Mouse (Mus musculus) spleen, adult 2 months (tissue): Measurements from ENCODE around the gene Kcnj11. TPM values are rescaled to one million over a fixed set of nuclear protein-coding genes. Genes with fewer than 3 reads are reported as not detected.

Source experiments
- DNase-seq, 2 experiments: peaks; one replicate each; pipeline versions ENCODE4 v3.0.0 to v3.0.0-alpha.2; 2012 to 2021; ENCODE audit warnings: low spot score in 2 of 2, low read depth in 1 of 2
- H3K27ac ChIP-seq: fragments of 200-500 bp; 2 replicates; pipeline ENCODE4 v1.5.1; 2012; ENCODE audit warnings: low read length, inconsistent platforms; ENCODE audit not compliant: insufficient read depth
- H3K27me3 ChIP-seq: fragments of 200-500 bp; 2 replicates; pipeline ENCODE4 v1.6.1; 2012; ENCODE audit warnings: mild to moderate bottlenecking, moderate library complexity, low read length, inconsistent platforms; ENCODE audit not compliant: control insufficient read depth, insufficient read depth
- H3K36me3 ChIP-seq: fragments of 200-500 bp; 2 replicates; pipeline ENCODE4 v1.6.1; 2012; ENCODE audit warnings: mild to moderate bottlenecking, low read length, inconsistent platforms; ENCODE audit not compliant: control insufficient read depth, insufficient read depth
- H3K4me1 ChIP-seq: fragments of 200-500 bp; 2 replicates; pipeline ENCODE4 v1.6.1; 2011; ENCODE audit warnings: inconsistent platforms; ENCODE audit not compliant: control insufficient read depth, insufficient read depth, insufficient read length
- H3K4me3 ChIP-seq: fragments of 200-500 bp; 2 replicates; pipeline ENCODE4 v1.5.1; 2011; ENCODE audit warnings: mild to moderate bottlenecking, inconsistent platforms; ENCODE audit not compliant: insufficient read depth, insufficient read length; ENCODE audit errors: extremely low read depth
- CTCF ChIP-seq: fragments of 200-500 bp; IDR thresholded peaks from 2 replicates; pipeline ENCODE4 v1.5.1; 2011; ENCODE audit warnings: mild to moderate bottlenecking, inconsistent platforms; ENCODE audit not compliant: insufficient read depth, insufficient read length, insufficient replicate concordance; ENCODE audit errors: extremely low read depth
- POLR2A ChIP-seq: fragments of 200-500 bp; IDR thresholded peaks from 2 replicates; pipeline ENCODE4 v1.6.1; 2011; ENCODE audit warnings: low read depth, low read length, inconsistent platforms
- WGBS: fragments of 180-500 bp; shearing (Covaris S2); methylation state at CpG from one replicate; pipeline ENCODE4 v1.1.7; 2018; 5-methylcytosine and 5-hydroxymethylcytosine counted together
- polyA plus RNA-seq: library from polyadenylated mRNA; depleted of rRNA; stranded (reverse); fragments of >200 nt; gene quantifications from 2 replicates; pipeline ENCODE4 v1.2.3, GENCODE M21; 2012; rRNA removed

Gene Kcnj11
- not detected in 2 replicates for polyA plus RNA-seq

- Histone ChIP-seq H3K27me3 (peaks cover 5% of the 10 kb centered on the region), H3K36me3 (no peaks in the 10 kb centered on the region), H3K4me1 (peaks cover 4% of the 10 kb centered on the region; the same call in 1 of the 2 replicates), H3K4me3 (peak within 1 kb of the TSS; percentile 51; the same call in 1 of the 2 replicates), H3K27ac (no peak within 1 kb of the TSS)
- TF ChIP-seq POLR2A (no peak), CTCF (peak; percentile 58; the same call in 1 of the 2 replicates)
- DNase-seq: peak; percentile 36 to 59
- under 1% methylated on average over 34 of the region's 34 CpGs for WGBS
Measured at GRCm38 (mm10) chr7:46100563-46100962, at the start of gene Kcnj11. Gene Kcnj11, minus strand, starts transcription at chr7:46100764.

GRCm38 (mm10) chr7:46147417-46147816, 46.9 kb upstream of the Kcnj11 start:
- Histone ChIP-seq H3K4me1 (no peaks in the 10 kb centered on the region), H3K36me3 (no peaks in the 10 kb centered on the region), H3K27me3 (no peaks in the 10 kb centered on the region), H3K4me3 (no peak overlapping the region), H3K27ac (no peak overlapping the region)
- TF ChIP-seq POLR2A (no peak), CTCF (no peak)
- WGBS: 81% methylated on average over 7 of the region's 7 CpGs
- DNase-seq: no peak

GRCm38 (mm10) chr7:46146675-46147308, 46.2 kb upstream of the Kcnj11 start:
- Histone ChIP-seq H3K4me3 (no peak overlapping the region), H3K36me3 (no peaks in the 10 kb centered on the region), H3K27ac (no peak overlapping the region), H3K4me1 (no peaks in the 10 kb centered on the region), H3K27me3 (no peaks in the 10 kb centered on the region)
- 81% methylated on average over 7 of the region's 7 CpGs for WGBS
- TF ChIP-seq CTCF (no peak), POLR2A (no peak)
- DNase-seq: no peak

GRCm38 (mm10) chr7:46144061-46144460, 43.5 kb upstream of the Kcnj11 start:
- Histone ChIP-seq H3K27me3 (no peaks in the 10 kb centered on the region), H3K36me3 (no peaks in the 10 kb centered on the region), H3K4me1 (no peaks in the 10 kb centered on the region), H3K27ac (no peak overlapping the region), H3K4me3 (no peak overlapping the region)
- DNase-seq: no peak
- 88% methylated on average over 8 of the region's 8 CpGs for WGBS
- TF ChIP-seq CTCF: no peak
- no peak for TF ChIP-seq POLR2A

GRCm38 (mm10) chr7:46138329-46138930, 37.9 kb upstream of the Kcnj11 start:
- 49% methylated on average over 7 of the region's 7 CpGs for WGBS
- no peak overlapping the region for H3K4me3 ChIP-seq
- H3K4me1 ChIP-seq: no peaks in the 10 kb centered on the region
- no peaks in the 10 kb centered on the region for H3K36me3 ChIP-seq
- TF ChIP-seq CTCF: no peak
- no peak for TF ChIP-seq POLR2A
- DNase-seq: no peak
- H3K27me3 ChIP-seq: no peaks in the 10 kb centered on the region
- no peak overlapping the region for H3K27ac ChIP-seq

- no peak for DNase-seq
- no peaks in the 10 kb centered on the region for H3K4me1 ChIP-seq
- H3K36me3 ChIP-seq: no peaks in the 10 kb centered on the region
- no peak overlapping the region for H3K4me3 ChIP-seq
- no peak overlapping the region for H3K27ac ChIP-seq
- TF ChIP-seq POLR2A (no peak), CTCF (no peak)
- WGBS: 22% methylated on average over 7 of the region's 7 CpGs
- no peaks in the 10 kb centered on the region for H3K27me3 ChIP-seq
Measured at GRCm38 (mm10) chr7:46133858-46134257, 33.3 kb upstream of the Kcnj11 start.

- Histone ChIP-seq H3K27ac (no peak overlapping the region), H3K36me3 (no peaks in the 10 kb centered on the region), H3K4me3 (no peak overlapping the region), H3K4me1 (no peaks in the 10 kb centered on the region), H3K27me3 (no peaks in the 10 kb centered on the region)
- 89% methylated on average over 12 of the region's 12 CpGs for WGBS
- no peak for TF ChIP-seq CTCF
- no peak for TF ChIP-seq POLR2A
- no peak for DNase-seq
Measured at GRCm38 (mm10) chr7:46132229-46132628, 31.7 kb upstream of the Kcnj11 start.
